Mouse (Mus musculus) megakaryocyte, embryonic 14.5 days (primary cell): ENCODE data around the gene Cerk. TPM values are rescaled to one million over a fixed set of nuclear protein-coding genes. Genes with fewer than 3 reads are reported as not detected.
A peak's percentile ranks its signal among the peaks of the same experiment; 100 is the strongest.

Source experiments
- H3K27me3 ChIP-seq: replicated peaks from 2 replicates; pipeline ENCODE3; 2012; ENCODE audit warnings: inconsistent platforms
- H3K36me3 ChIP-seq: replicated peaks from 2 replicates; pipeline ENCODE3; 2012; ENCODE audit warnings: low read length, inconsistent platforms, mixed read lengths
- H3K4me1 ChIP-seq: 2 replicates; pipeline ENCODE4 v1.6.1; 2012; ENCODE audit warnings: inconsistent platforms
- H3K4me3 ChIP-seq: replicated peaks from 2 replicates; pipeline ENCODE3; 2012; ENCODE audit warnings: moderate library complexity, mild to moderate bottlenecking, inconsistent platforms
- H3K9me3 ChIP-seq: 2 replicates; pipeline ENCODE4 v1.6.1; 2012; ENCODE audit warnings: inconsistent platforms
- FLI1 ChIP-seq: IDR thresholded peaks from 2 replicates; pipeline ENCODE4 v1.6.1; 2012; ENCODE audit warnings: low read length, inconsistent platforms, mixed read lengths
- GATA1 ChIP-seq: IDR thresholded peaks from 3 replicates; pipeline ENCODE4 v1.6.1; 2012; ENCODE audit warnings: mixed read lengths, low read length, inconsistent platforms, borderline replicate concordance
- polyA plus RNA-seq: library from polyadenylated mRNA; stranded (reverse); fragments of >175 nt; gene quantifications from 2 replicates; pipeline ENCODE4 v1.2.3, GENCODE M21; 2012; ENCODE audit warnings: low replicate concordance; ENCODE audit not compliant: insufficient read depth

The Cerk gene
- polyA plus RNA-seq, 1 experiment = 70.1 TPM

DNA sequence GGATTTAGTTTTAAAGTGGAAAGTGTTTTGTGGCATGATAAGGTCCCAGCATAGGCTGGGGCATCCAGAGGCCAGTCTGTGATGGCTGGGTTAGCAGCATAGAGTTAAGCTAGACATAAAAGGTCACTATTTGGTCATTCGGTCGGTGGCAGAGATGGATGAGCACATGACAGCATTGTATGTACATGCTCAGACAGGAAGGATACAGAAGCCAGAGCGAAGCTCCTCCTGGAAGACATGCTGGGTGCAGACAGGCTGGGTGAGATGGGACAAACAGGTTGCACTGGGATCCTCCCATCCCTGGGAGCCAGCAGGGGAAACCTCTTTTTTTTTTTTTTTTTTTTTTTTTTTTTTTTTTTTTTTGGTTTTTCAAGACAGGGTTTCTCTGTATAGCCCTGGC lies 6.0 kb upstream of the Cerk start:
- TF ChIP-seq FLI1 (no peak), GATA1 (no peak)
- Histone ChIP-seq H3K4me3 (peak overlapping the region; percentile 64), H3K4me1 (peaks cover 77% of the 10 kb centered on the region), H3K36me3 (peaks cover 16% of the 10 kb centered on the region), H3K27me3 (no peaks in the 10 kb centered on the region), H3K9me3 (no peaks in the 10 kb centered on the region)

DNA sequence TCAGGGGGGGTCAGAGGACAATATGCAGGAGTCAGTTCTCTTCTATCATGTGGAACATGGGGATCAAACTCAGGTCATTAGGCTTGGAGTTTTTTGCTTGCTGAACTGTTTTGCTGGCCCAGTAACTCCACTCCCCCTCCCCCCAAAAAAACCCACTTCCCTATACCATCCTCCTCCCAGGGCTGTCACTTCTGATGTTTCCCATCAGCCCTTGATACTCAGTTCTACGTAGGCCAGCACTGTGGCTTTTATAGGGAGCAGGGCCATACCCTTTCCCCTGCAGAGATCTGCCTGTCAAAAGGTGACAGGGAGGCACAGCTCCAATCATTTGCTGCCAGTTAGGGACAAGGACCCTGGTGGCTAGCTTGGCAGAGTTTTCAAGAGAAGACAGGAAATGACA lies 5.6 kb upstream of the Cerk start:
- no peak for TF ChIP-seq FLI1
- no peak for TF ChIP-seq GATA1
- Histone ChIP-seq H3K4me1 (peaks cover 78% of the 10 kb centered on the region), H3K4me3 (peak overlapping the region; percentile 82), H3K27me3 (no peaks in the 10 kb centered on the region), H3K9me3 (no peaks in the 10 kb centered on the region), H3K36me3 (peaks cover 20% of the 10 kb centered on the region)

DNA sequence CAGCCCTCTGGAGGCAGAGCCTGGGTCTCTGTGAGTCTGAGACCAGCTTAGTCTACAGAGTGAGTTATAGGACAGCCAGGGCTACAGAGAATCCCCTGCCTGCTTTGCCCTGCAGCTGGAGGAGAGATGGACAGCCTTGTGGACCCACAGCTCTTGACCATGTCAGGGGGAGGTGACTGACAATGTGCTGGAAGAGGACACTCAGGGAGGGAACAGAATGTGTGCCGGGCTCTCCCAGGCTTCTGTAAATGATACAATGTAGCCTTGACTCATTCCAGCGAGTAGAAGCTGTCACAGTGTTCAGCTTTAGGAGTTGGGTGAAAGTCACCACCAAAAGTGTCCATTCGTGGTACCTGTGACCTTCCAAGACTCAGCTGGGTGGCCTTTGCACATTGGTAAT lies 4.4 kb upstream of the Cerk start:
- Histone ChIP-seq H3K9me3 (no peaks in the 10 kb centered on the region), H3K36me3 (peaks cover 22% of the 10 kb centered on the region)

DNA sequence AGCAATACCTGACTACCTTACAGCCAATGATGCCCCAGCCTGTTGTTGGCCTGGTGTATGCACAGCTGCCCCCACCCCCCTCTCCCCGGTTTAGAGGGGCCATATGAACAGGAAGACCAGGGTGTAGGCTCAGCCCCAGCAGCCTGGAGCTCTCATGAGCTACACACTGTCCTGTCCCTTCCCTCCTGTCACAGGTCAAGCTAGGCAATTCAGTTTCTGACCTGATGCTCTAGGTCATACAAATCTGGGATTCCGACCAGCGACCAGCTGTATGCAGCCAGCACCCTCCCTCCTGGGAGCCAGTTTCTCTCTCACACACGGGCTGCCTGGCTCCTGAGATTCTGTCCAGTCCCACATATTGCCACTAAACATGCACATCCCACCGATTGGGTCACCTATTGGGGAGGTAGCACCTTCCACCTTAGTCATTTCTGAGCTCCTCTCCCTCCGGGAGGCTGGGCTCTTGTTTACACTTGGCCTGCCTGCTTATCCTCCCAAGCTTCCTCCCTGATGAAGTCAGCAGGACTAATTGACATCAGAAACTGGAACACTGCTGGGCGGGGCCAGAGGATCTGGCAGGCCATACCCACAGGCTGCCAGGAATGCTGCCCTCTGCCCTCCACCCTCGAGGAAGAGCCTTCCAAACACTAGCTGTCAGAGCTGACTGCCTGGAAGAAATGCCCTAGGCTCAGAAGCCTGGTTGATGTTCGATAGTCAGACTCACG lies 3.0 kb upstream of the Cerk start:
- Histone ChIP-seq H3K4me3 (peak overlapping the region; percentile 87), H3K9me3 (no peaks in the 10 kb centered on the region), H3K36me3 (peaks cover 29% of the 10 kb centered on the region), H3K27me3 (no peaks in the 10 kb centered on the region), H3K4me1 (peaks cover 87% of the 10 kb centered on the region)
- no peak for TF ChIP-seq GATA1
- no peak for TF ChIP-seq FLI1

More for the DNA sequence above, 4.4 kb upstream of the Cerk start:
- Histone ChIP-seq H3K4me3 (peak overlapping the region; percentile 57), H3K4me1 (peaks cover 82% of the 10 kb centered on the region), H3K27me3 (no peaks in the 10 kb centered on the region)
- no peak for TF ChIP-seq GATA1
- TF ChIP-seq FLI1 = no peak

DNA sequence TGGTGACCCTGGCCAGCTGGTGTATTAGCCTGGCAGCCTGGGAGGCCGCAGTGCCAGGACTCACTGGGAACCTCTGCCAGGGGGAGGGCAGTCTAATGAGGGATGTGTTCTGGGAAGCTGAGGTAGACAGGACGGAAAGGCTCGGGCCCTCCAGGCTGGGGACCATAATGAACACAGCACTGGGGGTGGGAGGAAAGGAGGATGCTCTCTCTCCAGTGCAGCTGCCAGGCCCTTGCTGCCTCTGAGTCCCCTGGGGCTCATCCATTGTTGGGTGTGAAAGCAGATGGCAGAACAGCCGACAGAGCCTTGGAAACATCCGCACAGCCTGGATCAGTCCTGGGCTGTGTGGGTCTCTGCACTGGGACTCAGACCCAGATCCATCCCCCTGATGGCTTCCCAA lies 2.2 kb upstream of the Cerk start:
- peaks cover 30% of the 10 kb centered on the region for H3K36me3 ChIP-seq
- no peaks in the 10 kb centered on the region for H3K9me3 ChIP-seq
- H3K4me1 ChIP-seq = peaks cover 87% of the 10 kb centered on the region
- H3K27me3 ChIP-seq = no peaks in the 10 kb centered on the region
- TF ChIP-seq GATA1 (no peak), FLI1 (no peak)
- peak overlapping the region; percentile 87 for H3K4me3 ChIP-seq

DNA sequence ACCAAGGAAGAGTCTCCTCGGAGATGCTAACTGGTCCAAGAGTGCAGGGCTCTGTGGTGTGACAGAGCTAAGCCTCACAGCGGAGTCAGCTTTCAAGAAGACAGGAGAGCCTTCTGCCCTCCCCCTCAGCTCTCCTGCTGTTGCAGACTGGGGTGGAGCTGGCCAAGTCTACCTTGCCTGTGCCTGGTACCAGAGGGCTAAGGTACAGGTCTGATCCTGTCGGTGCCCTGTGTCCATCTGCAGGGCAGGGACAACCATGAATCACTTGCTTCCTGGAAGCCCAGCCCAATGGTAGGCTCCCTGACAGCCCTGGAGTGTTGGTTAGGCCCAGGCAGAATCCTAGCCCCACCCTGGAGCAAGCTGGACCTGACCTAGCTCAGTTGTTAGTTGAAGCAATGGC lies 745 bp upstream of the Cerk start:
- no peaks in the 10 kb centered on the region for H3K27me3 ChIP-seq
- H3K4me3 ChIP-seq = peak overlapping the region; percentile 97
- H3K36me3 ChIP-seq = peaks cover 42% of the 10 kb centered on the region
- no peak for TF ChIP-seq GATA1
- no peak for TF ChIP-seq FLI1
- H3K4me1 ChIP-seq = peaks cover 87% of the 10 kb centered on the region
- H3K9me3 ChIP-seq = no peaks in the 10 kb centered on the region

DNA sequence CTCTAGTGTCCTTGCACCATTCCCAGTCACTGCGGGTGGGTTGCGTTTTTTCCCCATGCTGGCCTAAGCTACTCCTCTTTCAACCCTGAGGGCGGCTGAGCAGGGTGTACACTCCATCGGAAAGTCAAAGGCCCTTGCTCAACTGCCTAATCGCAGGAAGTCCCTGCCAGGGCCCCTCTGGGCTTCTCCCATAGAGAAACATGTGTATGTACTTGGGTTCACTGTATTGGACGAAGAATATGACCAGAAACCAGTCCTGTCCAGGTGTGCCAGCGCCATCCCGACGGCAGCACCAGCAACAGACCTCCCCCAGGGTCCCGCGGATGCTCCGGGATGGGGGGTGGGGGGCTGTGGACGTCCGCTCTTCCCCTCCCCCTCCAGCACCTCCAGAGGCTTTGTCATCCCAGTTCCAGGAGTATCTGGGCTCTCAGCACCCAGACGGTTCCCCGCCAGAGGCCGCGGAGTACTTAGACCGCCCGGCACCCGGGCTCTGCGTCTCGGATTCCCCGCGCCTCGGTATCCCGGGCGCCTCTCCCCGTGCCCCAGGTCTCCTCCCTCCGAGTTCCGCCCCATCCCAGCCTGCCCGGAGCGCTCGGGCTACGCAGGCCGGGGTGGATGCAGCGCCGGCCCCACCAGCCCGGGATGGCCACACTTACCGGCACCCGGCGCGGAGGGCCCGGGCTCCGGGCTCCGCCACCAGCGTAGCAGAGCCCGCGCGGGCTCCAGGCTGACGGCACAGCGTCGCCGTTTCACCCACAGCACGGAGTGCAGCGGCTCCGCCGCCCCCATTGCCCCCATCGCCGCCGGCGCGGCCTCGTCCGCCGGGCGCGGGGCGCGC lies 871 bp downstream of the Cerk start:
- TF ChIP-seq FLI1 = no peak
- no peak for TF ChIP-seq GATA1
- Histone ChIP-seq H3K4me1 (peaks cover 85% of the 10 kb centered on the region), H3K36me3 (peaks cover 54% of the 10 kb centered on the region), H3K9me3 (no peaks in the 10 kb centered on the region), H3K27me3 (no peaks in the 10 kb centered on the region), H3K4me3 (peak overlapping the region; percentile 97)

DNA sequence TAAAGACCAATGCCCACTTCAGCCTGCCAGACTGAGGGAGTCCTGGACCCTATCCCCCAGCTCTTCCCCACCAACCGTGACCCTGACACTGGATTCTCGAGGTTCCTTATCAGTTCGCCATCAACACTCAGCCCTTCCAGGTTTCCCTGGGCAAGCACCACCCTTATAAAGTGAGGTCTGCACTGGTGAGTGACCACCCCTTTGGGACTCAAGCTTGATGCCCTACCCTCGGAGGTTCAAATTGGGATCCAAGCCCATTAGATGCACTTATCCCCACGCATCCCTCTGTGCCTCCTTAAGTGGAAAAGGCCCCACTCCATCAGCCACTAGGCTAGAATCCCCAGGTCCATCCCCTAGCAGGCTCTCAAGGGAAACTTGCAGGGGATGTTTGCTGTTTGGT lies 1.9 kb downstream of the Cerk start:
- no peak for TF ChIP-seq FLI1
- no peak for TF ChIP-seq GATA1
- H3K27me3 ChIP-seq = no peaks in the 10 kb centered on the region
- H3K4me3 ChIP-seq = peak overlapping the region; percentile 97
- peaks cover 85% of the 10 kb centered on the region for H3K4me1 ChIP-seq
- H3K9me3 ChIP-seq = no peaks in the 10 kb centered on the region
- peaks cover 63% of the 10 kb centered on the region for H3K36me3 ChIP-seq

DNA sequence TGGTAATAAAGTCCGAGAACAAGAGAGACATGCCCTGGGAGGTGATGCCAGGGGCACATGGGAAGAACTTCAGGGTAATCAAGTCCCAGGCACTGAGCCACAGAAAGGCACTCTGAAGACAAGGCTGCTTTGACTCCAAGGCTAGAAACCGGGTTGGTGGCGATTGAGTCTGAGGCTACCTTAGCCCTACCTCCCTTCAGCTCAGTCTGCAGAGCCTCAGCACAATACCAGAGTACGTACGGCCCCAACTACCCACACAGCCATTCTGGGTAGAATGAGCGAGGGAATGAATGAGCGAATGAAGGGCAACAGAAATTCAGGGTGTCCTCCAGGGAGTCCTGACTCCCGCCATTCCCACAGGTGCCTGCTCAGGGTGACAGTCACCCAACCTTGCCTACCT lies 2.5 kb downstream of the Cerk start:
- H3K4me1 ChIP-seq = peaks cover 85% of the 10 kb centered on the region
- H3K27me3 ChIP-seq = no peaks in the 10 kb centered on the region
- H3K4me3 ChIP-seq = peak overlapping the region; percentile 97
- no peaks in the 10 kb centered on the region for H3K9me3 ChIP-seq
- H3K36me3 ChIP-seq = peaks cover 68% of the 10 kb centered on the region
- TF ChIP-seq FLI1 = no peak
- no peak for TF ChIP-seq GATA1

DNA sequence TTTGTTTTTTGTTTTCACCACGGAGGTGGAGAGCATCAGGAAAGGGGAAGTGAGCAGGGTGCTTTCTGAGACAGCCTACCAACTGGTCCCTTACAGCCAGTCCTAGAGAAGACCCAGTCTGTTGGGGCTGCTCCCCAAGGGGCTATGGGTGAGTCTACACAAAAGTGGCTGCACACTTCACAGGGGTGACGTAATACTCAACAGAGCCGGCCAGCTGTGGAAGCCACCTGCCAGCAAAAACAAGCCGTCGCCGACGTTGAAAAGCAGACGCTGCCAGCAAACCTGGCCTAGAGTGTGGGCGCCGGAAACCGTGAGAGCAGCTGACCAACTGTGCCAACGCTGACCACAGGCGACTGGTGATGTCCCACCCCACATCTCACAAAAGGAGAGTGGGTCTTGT lies 3.3 kb downstream of the Cerk start:
- H3K36me3 ChIP-seq = peaks cover 69% of the 10 kb centered on the region
- H3K9me3 ChIP-seq = no peaks in the 10 kb centered on the region
- H3K4me3 ChIP-seq = peak overlapping the region; percentile 87
- no peaks in the 10 kb centered on the region for H3K27me3 ChIP-seq
- H3K4me1 ChIP-seq = peaks cover 84% of the 10 kb centered on the region
- no peak for TF ChIP-seq FLI1
- TF ChIP-seq GATA1 = no peak
